Mouse (Mus musculus) embryonic facial prominence, embryonic 15.5 days (tissue): ENCODE results near the gene Zfp444. TPM values are rescaled to one million over a fixed set of nuclear protein-coding genes. Genes with fewer than 3 reads are reported as not detected.
"Not testable (repeated sequence)": the region's sequence is repeated elsewhere in the genome, so short reads cannot be mapped to it uniquely, and the experiment has no call there.

Experiments used
- ATAC-seq: fragments of 200-750 bp; cut with Nextera tagmentation; 2 replicates; pipeline ENCODE4 v1.8.0; 2017; ENCODE audit warnings: low read depth, moderate TSS enrichment; ENCODE audit not compliant: insufficient number of reproducible peaks, low FRiP score, low TSS enrichment
- H3K27ac ChIP-seq: fragments of 300-500 bp; sonication (generic); replicated peaks from 2 replicates; pipeline ENCODE4 v1.5.1; 2015; ENCODE audit warnings: mild to moderate bottlenecking, inconsistent platforms
- H3K27me3 ChIP-seq: fragments of 300-500 bp; sonication (generic); 2 replicates; pipeline ENCODE4 v1.6.1; 2015; ENCODE audit warnings: inconsistent platforms
- H3K36me3 ChIP-seq: fragments of 300-500 bp; sonication (generic); 2 replicates; pipeline ENCODE4 v1.6.1; 2015; ENCODE audit warnings: mild to moderate bottlenecking, inconsistent platforms
- H3K4me1 ChIP-seq: fragments of 300-500 bp; sonication (generic); 2 replicates; pipeline ENCODE4 v1.6.1; 2015; ENCODE audit warnings: inconsistent platforms
- H3K4me2 ChIP-seq: fragments of 300-500 bp; sonication (generic); replicated peaks from 2 replicates; pipeline ENCODE4 v1.6.1; 2015; ENCODE audit warnings: mild to moderate bottlenecking, inconsistent platforms
- H3K4me3 ChIP-seq: fragments of 300-500 bp; sonication (generic); replicated peaks from 2 replicates; pipeline ENCODE4 v1.5.1; 2015; ENCODE audit warnings: mild to moderate bottlenecking, inconsistent platforms
- H3K9ac ChIP-seq: fragments of 300-500 bp; sonication (generic); 2 replicates; pipeline ENCODE4 v1.6.1; 2015; ENCODE audit warnings: inconsistent platforms
- H3K9me3 ChIP-seq: fragments of 300-500 bp; sonication (generic); replicated peaks from 2 replicates; pipeline ENCODE4 v1.6.1; 2016; ENCODE audit warnings: inconsistent platforms
- WGBS: fragments of 180-500 bp; shearing (Covaris S2); methylation state at CpG from one replicate; pipeline ENCODE4 v1.1.7; 2015; 5-methylcytosine and 5-hydroxymethylcytosine counted together
- polyA plus RNA-seq: library from polyadenylated mRNA; unstranded; fragments of >200 nt; fragmentation: Nextera tagmentation; extraction: Ambion mirVana; gene quantifications from 2 replicates; pipeline ENCODE4 v1.2.1, GENCODE M21; 2015

Zfp444 gene
- polyA plus RNA-seq, 1 experiment from 2014 or later = 61.5 TPM

GRCm38 (mm10) chr7:6162172-6162571 is 9.9 kb upstream of the Zfp444 start:
- ATAC-seq = no peak
- Histone ChIP-seq H3K9ac (no peak overlapping the region), H3K4me3 (no peak overlapping the region), H3K9me3 (no peaks in the 10 kb centered on the region), H3K36me3 (no peaks in the 10 kb centered on the region), H3K4me1 (no peaks in the 10 kb centered on the region), H3K4me2 (no peak overlapping the region), H3K27ac (no peak overlapping the region), H3K27me3 (no peaks in the 10 kb centered on the region)
- 70% methylated on average over 4 of the region's 4 CpGs for WGBS

GRCm38 (mm10) chr7:6164671-6165070 is 7.4 kb upstream of the Zfp444 start:
- no peak for ATAC-seq
- whole genome bisulfite sequencing = 41% methylated on average over 5 of the region's 5 CpGs

GRCm38 (mm10) chr7:6169403-6169802 is 2.6 kb upstream of the Zfp444 start:
- no peak overlapping the region for H3K9ac ChIP-seq
- H3K27ac ChIP-seq = no peak overlapping the region
- ATAC-seq = no peak
- no peak overlapping the region for H3K4me3 ChIP-seq
- no peaks in the 10 kb centered on the region for H3K36me3 ChIP-seq
- H3K4me1 ChIP-seq = peaks cover 11% of the 10 kb centered on the region
- WGBS = 69% methylated on average over 3 of the region's 3 CpGs
- H3K4me2 ChIP-seq = no peak overlapping the region
- no peaks in the 10 kb centered on the region for H3K9me3 ChIP-seq
- no peaks in the 10 kb centered on the region for H3K27me3 ChIP-seq

More at GRCm38 (mm10) chr7:6164671-6165070, 7.4 kb upstream of the Zfp444 start:
- no peaks in the 10 kb centered on the region for H3K9me3 ChIP-seq
- no peaks in the 10 kb centered on the region for H3K36me3 ChIP-seq
- no peak overlapping the region for H3K4me3 ChIP-seq
- no peak overlapping the region for H3K27ac ChIP-seq
- H3K4me1 ChIP-seq = no peaks in the 10 kb centered on the region
- H3K9ac ChIP-seq = no peak overlapping the region
- no peaks in the 10 kb centered on the region for H3K27me3 ChIP-seq
- no peak overlapping the region for H3K4me2 ChIP-seq

- H3K27ac ChIP-seq = no peak overlapping the region
- H3K9ac ChIP-seq = no peak overlapping the region
- H3K4me1 ChIP-seq = peaks cover 11% of the 10 kb centered on the region
- ATAC-seq = no peak
- 76% methylated on average over 9 of the region's 9 CpGs for WGBS
- no peaks in the 10 kb centered on the region for H3K9me3 ChIP-seq
- no peak overlapping the region for H3K4me3 ChIP-seq
- no peaks in the 10 kb centered on the region for H3K27me3 ChIP-seq
- 0 out of 2 replicates have a peak, but pooled peaks cover 4% of the 10 kb centered on the region for H3K36me3 ChIP-seq
- no peak overlapping the region for H3K4me2 ChIP-seq
Observed at GRCm38 (mm10) chr7:6170391-6170790, 1.6 kb upstream of the Zfp444 start.

- H3K4me1 ChIP-seq = peaks cover 11% of the 10 kb centered on the region
- no peaks in the 10 kb centered on the region for H3K27me3 ChIP-seq
- peak overlapping the region; percentile 87 for H3K27ac ChIP-seq
- no peak overlapping the region for H3K9ac ChIP-seq
- no peak for ATAC-seq
- 27% methylated on average over 6 of the region's 6 CpGs for WGBS
- no peaks in the 10 kb centered on the region for H3K9me3 ChIP-seq
- H3K4me2 ChIP-seq = peak overlapping the region; percentile 79
- peak overlapping the region; percentile 65 for H3K4me3 ChIP-seq
- H3K36me3 ChIP-seq = peaks cover 8% of the 10 kb centered on the region; the same call in 1 of the 2 replicates
Observed at GRCm38 (mm10) chr7:6170871-6171270, 1.2 kb upstream of the Zfp444 start.

GRCm38 (mm10) chr7:6171444-6172005 is 501 bp upstream of the Zfp444 start:
- Histone ChIP-seq H3K27ac (peak overlapping the region; percentile 87), H3K27me3 (no peaks in the 10 kb centered on the region), H3K4me1 (peaks cover 11% of the 10 kb centered on the region), H3K36me3 (peaks cover 10% of the 10 kb centered on the region; the same call in 1 of the 2 replicates), H3K4me3 (peak overlapping the region; percentile 65), H3K9ac (peak overlapping the region; percentile 39), H3K9me3 (no peaks in the 10 kb centered on the region), H3K4me2 (peak overlapping the region; percentile 79)
- no peak for ATAC-seq
- WGBS = under 1% methylated on average over 24 of the region's 24 CpGs

GRCm38 (mm10) chr7:6172674-6173244 is 733 bp downstream of the Zfp444 start:
- Histone ChIP-seq H3K27me3 (no peaks in the 10 kb centered on the region), H3K4me2 (peak overlapping the region; percentile 79), H3K9me3 (no peaks in the 10 kb centered on the region), H3K4me3 (peak overlapping the region; percentile 65), H3K27ac (peak overlapping the region; percentile 53), H3K4me1 (peaks cover 11% of the 10 kb centered on the region), H3K9ac (peak overlapping the region; percentile 53), H3K36me3 (peaks cover 15% of the 10 kb centered on the region; the same call in 1 of the 2 replicates)
- no peak for ATAC-seq
- WGBS = under 1% methylated on average over 28 of the region's 28 CpGs

- H3K4me3 ChIP-seq = no peak overlapping the region
- ATAC-seq = no peak
- H3K27me3 ChIP-seq = no peaks in the 10 kb centered on the region
- peaks cover 21% of the 10 kb centered on the region; the same call in 1 of the 2 replicates for H3K36me3 ChIP-seq
- H3K27ac ChIP-seq = no peak overlapping the region
- WGBS = 83% methylated on average over 8 of the region's 8 CpGs
- H3K4me2 ChIP-seq = no peak overlapping the region
- H3K4me1 ChIP-seq = peaks cover 11% of the 10 kb centered on the region
- no peaks in the 10 kb centered on the region for H3K9me3 ChIP-seq
- no peak overlapping the region for H3K9ac ChIP-seq
Observed at GRCm38 (mm10) chr7:6173872-6174271, 1.8 kb downstream of the Zfp444 start.

GRCm38 (mm10) chr7:6174365-6174987 is 2.5 kb downstream of the Zfp444 start:
- Histone ChIP-seq H3K4me1 (peaks cover 11% of the 10 kb centered on the region), H3K36me3 (peaks cover 23% of the 10 kb centered on the region; the same call in 1 of the 2 replicates)
- not testable (repeated sequence) for H3K27ac ChIP-seq, H3K4me2 ChIP-seq, H3K9ac ChIP-seq, H3K9me3 ChIP-seq, H3K4me3 ChIP-seq, H3K27me3 ChIP-seq, ATAC-seq
- WGBS = 87% methylated on average over 9 of the region's 9 CpGs

GRCm38 (mm10) chr7:6179013-6179412 is 7.0 kb downstream of the Zfp444 start:
- Histone ChIP-seq H3K9me3 (no peaks in the 10 kb centered on the region), H3K4me1 (no peaks in the 10 kb centered on the region), H3K9ac (no peak overlapping the region), H3K27me3 (no peaks in the 10 kb centered on the region), H3K4me2 (no peak overlapping the region), H3K36me3 (peaks cover 39% of the 10 kb centered on the region), H3K27ac (no peak overlapping the region), H3K4me3 (no peak overlapping the region)
- no peak for ATAC-seq

- H3K36me3 ChIP-seq = peaks cover 60% of the 10 kb centered on the region
- H3K27ac ChIP-seq = no peak overlapping the region
- H3K4me1 ChIP-seq = no peaks in the 10 kb centered on the region
- H3K9me3 ChIP-seq = no peaks in the 10 kb centered on the region
- H3K4me2 ChIP-seq = no peak overlapping the region
- H3K9ac ChIP-seq = no peak overlapping the region
- no peaks in the 10 kb centered on the region for H3K27me3 ChIP-seq
- no peak for ATAC-seq
- H3K4me3 ChIP-seq = no peak overlapping the region
Observed at GRCm38 (mm10) chr7:6182882-6183281, 10.9 kb downstream of the Zfp444 start.
